Mouse (Mus musculus): ENCODE results near the gene Usp16. TPM values are rescaled to one million over a fixed set of nuclear protein-coding genes. Genes with fewer than 3 reads are reported as not detected.

Usp16 gene
- polyA plus RNA-seq (2014; fragmentation: Nextera tagmentation; extraction: Ambion mirVana): 44.5 and 53.5 TPM in 2 replicates

GRCm38 (mm10) chr16:87454419-87455179, at the start of gene Usp16:
Gene Usp16, plus strand, starts transcription at chr16:87454703.
- Histone ChIP-seq H3K4me1 (ENCODE audit: control insufficient read depth, insufficient read depth, low read length) (peaks cover 6% of the 10 kb centered on the region), H3K9me3 (ENCODE audit: control insufficient read depth, low read depth, low read length) (no peaks in the 10 kb centered on the region), H3K4me2 (replicated peaks; ENCODE audit: low read depth, low read length) (peak within 1 kb of the TSS; percentile 83), H3K4me3 (ENCODE audit: low read depth, low read length) (peak within 1 kb of the TSS; percentile 94), H3K9ac (replicated peaks; ENCODE audit: low read depth, low read length) (peak within 1 kb of the TSS; percentile 82), H3K27ac (ENCODE audit: low read length) (peak within 1 kb of the TSS; percentile 58; the same call in 1 of the 2 replicates), H3K36me3 (ENCODE audit: control insufficient read depth, insufficient read depth, low read length) (peaks cover 3% of the 10 kb centered on the region; the same call in 1 of the 2 replicates), H3K27me3 (ENCODE audit: control insufficient read depth, insufficient read depth, low read length) (no peaks in the 10 kb centered on the region)
- WGBS: 9% methylated on average over 45 of the region's 45 CpGs
- peak; percentile 97 for ATAC-seq (ENCODE audit: insufficient number of reproducible peaks, insufficient read depth, low FRiP score, low read depth)

- ATAC-seq (ENCODE audit: insufficient number of reproducible peaks, insufficient read depth, low FRiP score, low read depth): no peak
- H3K4me2 ChIP-seq (replicated peaks; ENCODE audit: low read depth, low read length): no peak overlapping the region
- H3K27me3 ChIP-seq (ENCODE audit: control insufficient read depth, insufficient read depth, low read length): no peaks in the 10 kb centered on the region
- no peaks in the 10 kb centered on the region for H3K4me1 ChIP-seq (ENCODE audit: control insufficient read depth, insufficient read depth, low read length)
- no peak overlapping the region for H3K9ac ChIP-seq (replicated peaks; ENCODE audit: low read depth, low read length)
- no peak overlapping the region for H3K27ac ChIP-seq (ENCODE audit: low read length)
- H3K36me3 ChIP-seq (ENCODE audit: control insufficient read depth, insufficient read depth, low read length): peaks cover 65% of the 10 kb centered on the region
- no peaks in the 10 kb centered on the region for H3K9me3 ChIP-seq (ENCODE audit: control insufficient read depth, low read depth, low read length)
- no peak overlapping the region for H3K4me3 ChIP-seq (ENCODE audit: low read depth, low read length)
- 74% methylated on average over 3 of the region's 3 CpGs for whole genome bisulfite sequencing
Measured at GRCm38 (mm10) chr16:87405001-87405400, 49.5 kb upstream of the Usp16 start.

DNA sequence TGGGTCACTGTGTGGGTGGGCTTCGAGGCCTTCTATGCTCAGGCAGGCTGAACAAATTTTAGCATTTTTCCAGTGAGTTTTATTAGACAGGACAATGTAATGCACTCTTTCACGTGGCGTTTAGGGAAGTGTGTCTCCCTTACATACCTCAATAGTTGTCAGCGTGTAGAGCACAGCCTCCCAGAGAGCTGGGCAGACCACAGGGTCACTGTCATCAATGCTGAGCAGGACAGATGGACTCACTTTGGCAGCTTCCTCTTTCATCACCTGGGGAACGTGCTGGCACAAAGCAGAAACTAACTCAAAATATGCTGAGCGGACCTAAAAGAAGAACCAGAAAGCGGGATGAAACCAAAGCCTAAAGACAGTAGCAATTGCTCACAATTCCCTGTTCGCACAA, 33.8 kb upstream of the Usp16 start:
- no peaks in the 10 kb centered on the region for H3K4me1 ChIP-seq (ENCODE audit: control insufficient read depth, insufficient read depth, low read length)
- no peak overlapping the region for H3K27ac ChIP-seq (ENCODE audit: low read length)
- H3K4me2 ChIP-seq (replicated peaks; ENCODE audit: low read depth, low read length): no peak overlapping the region
- no peak for ATAC-seq (ENCODE audit: insufficient number of reproducible peaks, insufficient read depth, low FRiP score, low read depth)
- H3K27me3 ChIP-seq (ENCODE audit: control insufficient read depth, insufficient read depth, low read length): no peaks in the 10 kb centered on the region
- WGBS: 92% methylated on average over 8 of the region's 8 CpGs
- peaks cover 83% of the 10 kb centered on the region for H3K36me3 ChIP-seq (ENCODE audit: control insufficient read depth, insufficient read depth, low read length)
- H3K9me3 ChIP-seq (ENCODE audit: control insufficient read depth, low read depth, low read length): peaks cover 12% of the 10 kb centered on the region; the same call in 1 of the 2 replicates
- H3K4me3 ChIP-seq (ENCODE audit: low read depth, low read length): no peak overlapping the region
- no peak overlapping the region for H3K9ac ChIP-seq (replicated peaks; ENCODE audit: low read depth, low read length)

GRCm38 (mm10) chr16:87427516-87427915, 27.0 kb upstream of the Usp16 start:
- Histone ChIP-seq H3K4me1 (ENCODE audit: control insufficient read depth, insufficient read depth, low read length) (0 out of 2 replicates have a peak, but pooled peaks cover 2% of the 10 kb centered on the region), H3K9ac (replicated peaks; ENCODE audit: low read depth, low read length) (no peak overlapping the region), H3K27ac (ENCODE audit: low read length) (no peak overlapping the region), H3K36me3 (ENCODE audit: control insufficient read depth, insufficient read depth, low read length) (peaks cover 36% of the 10 kb centered on the region), H3K4me2 (replicated peaks; ENCODE audit: low read depth, low read length) (no peak overlapping the region), H3K4me3 (ENCODE audit: low read depth, low read length) (no peak overlapping the region), H3K27me3 (ENCODE audit: control insufficient read depth, insufficient read depth, low read length) (no peaks in the 10 kb centered on the region), H3K9me3 (ENCODE audit: control insufficient read depth, low read depth, low read length) (no peaks in the 10 kb centered on the region)
- WGBS: 94% methylated on average over 8 of the region's 8 CpGs
- no peak for ATAC-seq (ENCODE audit: insufficient number of reproducible peaks, insufficient read depth, low FRiP score, low read depth)

- Histone ChIP-seq H3K9me3 (ENCODE audit: control insufficient read depth, low read depth, low read length) (no peaks in the 10 kb centered on the region), H3K27me3 (ENCODE audit: control insufficient read depth, insufficient read depth, low read length) (no peaks in the 10 kb centered on the region), H3K4me2 (replicated peaks; ENCODE audit: low read depth, low read length) (peak within 1 kb of the TSS; percentile 83), H3K27ac (ENCODE audit: low read length) (peak within 1 kb of the TSS; percentile 44; the same call in 1 of the 2 replicates), H3K36me3 (ENCODE audit: control insufficient read depth, insufficient read depth, low read length) (no peaks in the 10 kb centered on the region), H3K4me1 (ENCODE audit: control insufficient read depth, insufficient read depth, low read length) (0 out of 2 replicates have a peak, but pooled peaks cover 2% of the 10 kb centered on the region), H3K4me3 (ENCODE audit: low read depth, low read length) (peak within 1 kb of the TSS; percentile 96), H3K9ac (replicated peaks; ENCODE audit: low read depth, low read length) (peak within 1 kb of the TSS; percentile 74)
- peak; percentile 99 for ATAC-seq (ENCODE audit: insufficient number of reproducible peaks, insufficient read depth, low FRiP score, low read depth)
- under 1% methylated on average over 56 of the region's 56 CpGs for WGBS
Measured at GRCm38 (mm10) chr16:87432033-87432814, 22.3 kb upstream of the Usp16 start, which contains the start of gene Ltn1. Gene Ltn1, minus strand, starts transcription at chr16:87432612.

DNA sequence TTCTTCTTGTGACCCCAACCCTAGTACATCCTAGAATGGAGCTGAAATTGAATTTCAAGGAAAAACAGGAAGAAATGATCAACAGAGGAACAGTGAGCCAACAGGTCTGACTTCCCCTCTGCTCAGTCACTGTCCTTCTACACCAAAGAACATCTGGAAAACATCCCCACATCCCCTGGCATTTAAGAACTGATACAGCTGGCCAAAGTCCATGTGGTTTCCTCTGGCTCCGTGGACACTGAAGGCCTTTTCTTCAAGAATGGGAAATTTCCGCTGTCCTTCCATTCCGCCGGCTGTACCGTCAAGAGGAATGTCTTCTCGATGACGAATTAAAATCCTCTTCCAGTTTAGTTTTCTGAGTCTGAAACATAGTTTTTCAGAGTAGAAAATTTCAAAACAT, 20.2 kb upstream of the Usp16 start:
- no peak overlapping the region for H3K4me3 ChIP-seq (ENCODE audit: low read depth, low read length)
- no peaks in the 10 kb centered on the region for H3K27me3 ChIP-seq (ENCODE audit: control insufficient read depth, insufficient read depth, low read length)
- no peak overlapping the region for H3K9ac ChIP-seq (replicated peaks; ENCODE audit: low read depth, low read length)
- 90% methylated on average over 7 of the region's 7 CpGs for WGBS
- no peaks in the 10 kb centered on the region for H3K9me3 ChIP-seq (ENCODE audit: control insufficient read depth, low read depth, low read length)
- 0 out of 2 replicates have a peak, but pooled peaks cover 2% of the 10 kb centered on the region for H3K4me1 ChIP-seq (ENCODE audit: control insufficient read depth, insufficient read depth, low read length)
- no peaks in the 10 kb centered on the region for H3K36me3 ChIP-seq (ENCODE audit: control insufficient read depth, insufficient read depth, low read length)
- H3K27ac ChIP-seq (ENCODE audit: low read length): no peak overlapping the region
- no peak for ATAC-seq (ENCODE audit: insufficient number of reproducible peaks, insufficient read depth, low FRiP score, low read depth)
- H3K4me2 ChIP-seq (replicated peaks; ENCODE audit: low read depth, low read length): no peak overlapping the region

DNA sequence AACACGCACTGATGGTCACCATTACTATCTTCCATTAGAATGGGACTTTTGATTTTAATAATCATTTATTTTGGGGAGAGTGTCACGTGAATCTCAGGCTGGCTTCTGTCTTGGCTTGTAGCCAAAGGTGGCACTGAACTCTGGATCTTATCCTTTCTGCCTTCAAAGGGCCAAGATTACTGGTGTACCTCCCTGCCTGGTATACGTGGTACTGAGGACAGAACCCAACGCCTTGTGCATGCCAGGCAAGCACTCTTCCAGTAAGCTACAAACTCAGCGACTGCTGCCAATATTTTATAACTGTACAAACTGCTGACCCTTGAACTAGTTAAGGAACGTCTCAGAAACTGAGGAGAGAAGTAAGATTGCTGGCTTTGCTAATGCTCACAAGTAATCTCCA, 19.6 kb upstream of the Usp16 start:
- no peak for ATAC-seq (ENCODE audit: insufficient number of reproducible peaks, insufficient read depth, low FRiP score, low read depth)
- 0 out of 2 replicates have a peak, but pooled peaks cover 2% of the 10 kb centered on the region for H3K4me1 ChIP-seq (ENCODE audit: control insufficient read depth, insufficient read depth, low read length)
- H3K27me3 ChIP-seq (ENCODE audit: control insufficient read depth, insufficient read depth, low read length): no peaks in the 10 kb centered on the region
- H3K9me3 ChIP-seq (ENCODE audit: control insufficient read depth, low read depth, low read length): no peaks in the 10 kb centered on the region
- 84% methylated on average over 6 of the region's 6 CpGs for WGBS
- H3K4me2 ChIP-seq (replicated peaks; ENCODE audit: low read depth, low read length): no peak overlapping the region
- H3K36me3 ChIP-seq (ENCODE audit: control insufficient read depth, insufficient read depth, low read length): no peaks in the 10 kb centered on the region
- H3K4me3 ChIP-seq (ENCODE audit: low read depth, low read length): no peak overlapping the region
- H3K9ac ChIP-seq (replicated peaks; ENCODE audit: low read depth, low read length): no peak overlapping the region
- no peak overlapping the region for H3K27ac ChIP-seq (ENCODE audit: low read length)

GRCm38 (mm10) chr16:87435411-87436205, 18.9 kb upstream of the Usp16 start:
- no peak for ATAC-seq (ENCODE audit: insufficient number of reproducible peaks, insufficient read depth, low FRiP score, low read depth)
- no peak overlapping the region for H3K27ac ChIP-seq (ENCODE audit: low read length)
- WGBS: 80% methylated on average over 13 of the region's 13 CpGs
- no peaks in the 10 kb centered on the region for H3K36me3 ChIP-seq (ENCODE audit: control insufficient read depth, insufficient read depth, low read length)
- no peak overlapping the region for H3K4me2 ChIP-seq (replicated peaks; ENCODE audit: low read depth, low read length)
- no peaks in the 10 kb centered on the region for H3K9me3 ChIP-seq (ENCODE audit: control insufficient read depth, low read depth, low read length)
- H3K4me1 ChIP-seq (ENCODE audit: control insufficient read depth, insufficient read depth, low read length): 0 out of 2 replicates have a peak, but pooled peaks cover 2% of the 10 kb centered on the region
- no peak overlapping the region for H3K9ac ChIP-seq (replicated peaks; ENCODE audit: low read depth, low read length)
- no peaks in the 10 kb centered on the region for H3K27me3 ChIP-seq (ENCODE audit: control insufficient read depth, insufficient read depth, low read length)
- H3K4me3 ChIP-seq (ENCODE audit: low read depth, low read length): no peak overlapping the region
